Mouse (Mus musculus): ENCODE measurements around the gene Ifitm3. TPM values are rescaled to one million over a fixed set of nuclear protein-coding genes. Genes with fewer than 3 reads are reported as not detected.

The Ifitm3 gene
- total RNA-seq, 1 experiment, result 353 TPM

DNA sequence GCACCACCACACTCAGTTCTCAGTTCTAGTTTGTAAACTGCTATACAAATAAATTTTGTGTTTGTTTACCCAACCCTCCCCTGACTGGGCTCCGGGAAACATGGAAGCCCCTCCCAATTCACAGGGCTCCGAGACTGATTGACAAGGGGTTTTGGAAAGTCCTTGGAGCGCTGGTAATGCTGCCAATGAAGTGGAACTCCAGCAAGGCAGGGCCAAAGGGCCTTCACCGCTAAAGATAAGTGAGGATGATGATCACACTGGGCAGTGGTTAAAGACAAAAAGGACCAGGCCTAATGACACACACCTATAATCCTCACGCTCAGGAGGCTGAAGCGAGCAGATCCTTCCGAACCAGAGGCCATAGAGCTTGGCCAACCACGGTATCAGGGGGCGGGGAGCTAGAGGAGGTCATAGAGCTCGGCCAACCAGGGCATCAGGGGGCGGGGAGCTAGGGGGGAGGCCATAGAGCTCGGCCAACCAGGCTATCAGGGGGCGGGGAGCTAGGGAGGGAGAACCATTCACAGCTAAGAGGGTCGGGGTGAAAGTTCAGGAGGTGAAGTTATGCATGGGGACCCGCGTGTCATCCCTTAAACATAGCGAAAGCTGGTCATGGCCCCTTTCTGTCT, 40.6 kb upstream of the Ifitm3 start:
- TF ChIP-seq CHD2 (IDR thresholded peaks at IDR 0.05; ENCODE audit: low read depth, low read length) (no peak), MAFK (IDR thresholded peaks at IDR 0.05; ENCODE audit: insufficient read depth, low read depth, low read length) (no peak), ZNF384 (IDR thresholded peaks at IDR 0.05; ENCODE audit: low read depth, low read length) (no peak), ZC3H11A (IDR thresholded peaks at IDR 0.05; ENCODE audit: borderline replicate concordance, low read depth, low read length) (no peak), HCFC1 (IDR thresholded peaks at IDR 0.05; ENCODE audit: borderline replicate concordance, insufficient read depth, low read length) (no peak)
- DNase-seq (ENCODE audit: low read depth, low spot score), result peak; percentile 96
- in situ Hi-C loops (cut with MboI; ENCODE audit: low sequenced_read_pairs in 2 of 2, unreplicated experiment in 2 of 2), result loop anchor here (5.0 to 25.0 kb wide), 2 partner anchors 209 to 214 kb away; partner anchors contain the start of genes Odf3 (in 1 of the 2), Scgb1c1 (in 1 of the 2) and Urah (in 1 of the 2)
- H3K4me3 ChIP-seq (ENCODE audit: insufficient read depth in 1 of 2, low read depth in 1 of 2, low read length in 2 of 2, poor library complexity in 1 of 2, severe bottlenecking in 1 of 2), result peak overlapping the region; percentile 57 to 95
- H3K9ac ChIP-seq (ENCODE audit: insufficient read depth, low read depth, low read length, poor library complexity, severe bottlenecking), result peak overlapping the region; percentile 58; the same call in 1 of the 2 replicates
- no peaks in the 10 kb centered on the region for H3K9me3 ChIP-seq (ENCODE audit: control insufficient read depth, insufficient read depth, low read depth, low read length)
- no peak overlapping the region; the same call in 1 of the 2 replicates for H3K27ac ChIP-seq (ENCODE audit: insufficient read depth, low read depth, low read length, poor library complexity, severe bottlenecking)
- peaks cover 5 to 20% of the 10 kb centered on the region in 2 experiments; a peak in 3 of 4 replicates for H3K4me1 ChIP-seq (ENCODE audit: control insufficient read depth in 2 of 2, insufficient read depth in 2 of 2, low read length in 2 of 2, poor library complexity in 1 of 2)
- H3K36me3 ChIP-seq (ENCODE audit: control insufficient read depth, insufficient read depth, low read length, poor library complexity, severe bottlenecking), result no peaks in the 10 kb centered on the region

DNA sequence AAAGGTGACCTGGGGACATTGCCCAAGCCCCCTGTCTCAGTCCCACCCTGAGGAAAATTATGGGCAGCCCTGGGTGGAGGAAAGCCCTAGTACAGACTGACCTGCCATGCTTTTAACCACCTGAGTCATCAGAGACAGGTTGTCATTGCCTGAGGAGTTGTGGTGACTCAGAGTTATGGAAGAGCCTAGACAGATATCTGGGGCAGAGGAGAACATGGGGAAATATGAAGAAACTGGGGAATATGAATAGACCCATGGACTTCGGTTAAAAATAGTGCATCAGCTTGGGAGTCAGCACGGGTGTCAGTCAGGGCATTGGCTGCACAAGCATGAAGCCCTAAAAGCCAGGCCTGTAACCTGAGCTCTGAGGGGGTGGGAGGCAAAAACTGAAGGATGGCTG, 38.8 kb upstream of the Ifitm3 start:
- DNase-seq (ENCODE audit: low read depth, low spot score), result no peak
- Histone ChIP-seq H3K9me3 (ENCODE audit: control insufficient read depth, insufficient read depth, low read depth, low read length) (no peaks in the 10 kb centered on the region), H3K4me3 (ENCODE audit: insufficient read depth in 1 of 2, low read depth in 1 of 2, low read length in 2 of 2, poor library complexity in 1 of 2, severe bottlenecking in 1 of 2) (no peak overlapping the region), H3K9ac (ENCODE audit: insufficient read depth, low read depth, low read length, poor library complexity, severe bottlenecking) (no peak overlapping the region), H3K4me1 (ENCODE audit: control insufficient read depth in 2 of 2, insufficient read depth in 2 of 2, low read length in 2 of 2, poor library complexity in 1 of 2) (peaks cover 6 to 21% of the 10 kb centered on the region in 2 experiments), H3K27ac (ENCODE audit: insufficient read depth, low read depth, low read length, poor library complexity, severe bottlenecking) (no peak overlapping the region), H3K36me3 (ENCODE audit: control insufficient read depth, insufficient read depth, low read length, poor library complexity, severe bottlenecking) (no peaks in the 10 kb centered on the region)
- TF ChIP-seq ZC3H11A (IDR thresholded peaks at IDR 0.05; ENCODE audit: borderline replicate concordance, low read depth, low read length), result no peak
- TF ChIP-seq CHD2 (IDR thresholded peaks at IDR 0.05; ENCODE audit: low read depth, low read length), result no peak
- TF ChIP-seq ZNF384 (IDR thresholded peaks at IDR 0.05; ENCODE audit: low read depth, low read length), result no peak
- TF ChIP-seq MAFK (IDR thresholded peaks at IDR 0.05; ENCODE audit: insufficient read depth, low read depth, low read length), result no peak
- no peak for TF ChIP-seq HCFC1 (IDR thresholded peaks at IDR 0.05; ENCODE audit: borderline replicate concordance, insufficient read depth, low read length)
- in situ Hi-C loops (cut with MboI; ENCODE audit: low sequenced_read_pairs in 2 of 2, unreplicated experiment in 2 of 2), result loop anchor here in 1 of 2 experiments (10.0 kb wide), 1 partner anchor 95 kb away; the partner anchor contains the start of genes Gm45717, Ifitm2 and Ifitm5

DNA sequence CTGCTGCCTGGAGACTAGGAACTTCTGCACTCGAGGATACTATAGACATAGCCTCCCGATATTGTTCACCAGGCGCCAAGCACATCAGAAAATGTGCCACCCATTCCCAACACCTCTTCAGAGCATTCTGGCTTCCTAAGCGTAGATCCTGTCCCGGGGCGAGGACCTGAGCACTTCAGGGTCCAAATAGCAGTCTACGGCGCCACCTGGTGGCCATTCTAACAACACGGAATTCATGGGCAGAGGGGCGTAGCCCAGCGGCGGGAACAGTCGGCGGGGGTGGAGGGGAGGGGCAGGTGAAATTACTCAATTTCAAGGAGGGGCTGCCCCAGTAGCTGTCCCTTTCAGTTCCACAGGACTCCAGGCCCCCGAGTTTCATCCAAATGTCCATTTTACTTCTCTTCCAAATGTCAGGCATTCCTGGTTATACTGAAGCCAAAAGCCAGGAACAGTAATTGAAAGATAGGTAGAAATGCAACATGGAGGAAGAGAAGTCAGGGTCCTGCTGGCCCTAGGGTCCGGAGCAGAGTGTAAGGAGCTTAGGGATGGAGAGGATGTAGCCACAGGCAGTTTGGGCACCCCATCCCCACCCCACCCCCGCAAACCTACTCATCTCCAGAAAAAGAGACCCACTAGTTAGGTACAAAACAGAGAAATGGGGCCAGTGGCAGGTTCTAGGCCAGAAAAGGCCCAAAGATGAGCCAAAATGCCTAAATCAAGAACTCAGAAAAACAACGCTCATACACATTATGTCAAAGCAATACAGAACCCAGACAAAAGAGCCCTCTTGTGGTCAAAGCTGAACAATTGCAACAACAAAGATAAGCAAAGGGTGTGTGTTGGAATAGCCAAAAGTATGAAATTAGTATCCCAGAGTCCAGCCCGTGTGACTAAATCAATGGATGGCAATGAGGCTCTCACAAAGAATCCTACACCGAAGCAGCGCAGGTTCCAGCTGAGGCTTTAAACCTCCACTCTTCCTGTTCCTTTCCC, 38.0 kb upstream of the Ifitm3 start:
- H3K9me3 ChIP-seq (ENCODE audit: control insufficient read depth, insufficient read depth, low read depth, low read length), result no peaks in the 10 kb centered on the region
- TF ChIP-seq HCFC1 (IDR thresholded peaks at IDR 0.05; ENCODE audit: borderline replicate concordance, insufficient read depth, low read length) (no peak; the same call in 1 of the 2 replicates), ZC3H11A (IDR thresholded peaks at IDR 0.05; ENCODE audit: borderline replicate concordance, low read depth, low read length) (peak; percentile 98)
- H3K27ac ChIP-seq (ENCODE audit: insufficient read depth, low read depth, low read length, poor library complexity, severe bottlenecking), result peak overlapping the region; percentile 98
- H3K36me3 ChIP-seq (ENCODE audit: control insufficient read depth, insufficient read depth, low read length, poor library complexity, severe bottlenecking), result no peaks in the 10 kb centered on the region
- peak overlapping the region; percentile 61 to 71 for H3K4me3 ChIP-seq (ENCODE audit: insufficient read depth in 1 of 2, low read depth in 1 of 2, low read length in 2 of 2, poor library complexity in 1 of 2, severe bottlenecking in 1 of 2)
- in situ Hi-C loops (cut with MboI; ENCODE audit: low sequenced_read_pairs in 2 of 2, unreplicated experiment in 2 of 2), result loop anchor here in 1 of 2 experiments (10.0 kb wide), 1 partner anchor 94 kb away; the partner anchor contains the start of genes Gm45717, Ifitm2 and Ifitm5
- H3K4me1 ChIP-seq (ENCODE audit: control insufficient read depth in 2 of 2, insufficient read depth in 2 of 2, low read length in 2 of 2, poor library complexity in 1 of 2), result peaks cover 7 to 22% of the 10 kb centered on the region in 2 experiments
- peak; percentile 98 for DNase-seq (ENCODE audit: low read depth, low spot score)
- peak overlapping the region; percentile 84 for H3K9ac ChIP-seq (ENCODE audit: insufficient read depth, low read depth, low read length, poor library complexity, severe bottlenecking)

DNA sequence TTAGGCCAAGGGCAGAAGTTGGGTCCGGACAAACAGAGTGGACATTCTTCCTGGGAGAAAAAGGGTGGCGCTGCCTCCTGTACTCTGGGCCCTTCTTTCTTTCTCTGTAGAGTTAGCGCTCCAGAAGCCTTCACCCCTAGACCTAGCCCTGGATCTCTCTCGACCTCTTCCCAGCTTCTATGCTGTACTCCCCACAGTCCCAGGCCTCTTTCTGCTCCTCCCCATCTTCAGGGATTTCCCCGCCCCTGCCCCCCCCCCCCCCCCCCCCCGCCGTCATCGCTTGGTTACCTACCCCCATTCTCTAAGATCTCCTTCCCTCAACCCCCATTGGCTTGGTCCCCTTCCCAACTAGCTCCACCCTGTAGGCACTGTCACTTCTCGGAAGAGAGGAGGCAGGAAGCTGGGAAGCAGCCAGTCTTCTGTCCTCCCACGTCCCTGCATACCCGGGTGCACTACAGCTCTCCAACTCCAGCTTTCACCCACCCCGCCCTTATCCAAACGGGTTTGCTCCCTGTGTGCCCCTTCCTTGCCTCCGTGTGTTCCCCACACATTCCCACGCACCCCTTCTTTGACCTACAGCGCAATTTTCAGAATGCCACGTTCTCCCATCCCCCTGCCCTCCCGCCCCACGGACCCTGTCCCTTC, 37.1 kb upstream of the Ifitm3 start:
- peaks cover 7 to 27% of the 10 kb centered on the region in 2 experiments for H3K4me1 ChIP-seq (ENCODE audit: control insufficient read depth in 2 of 2, insufficient read depth in 2 of 2, low read length in 2 of 2, poor library complexity in 1 of 2)
- no peaks in the 10 kb centered on the region for H3K36me3 ChIP-seq (ENCODE audit: control insufficient read depth, insufficient read depth, low read length, poor library complexity, severe bottlenecking)
- H3K27ac ChIP-seq (ENCODE audit: insufficient read depth, low read depth, low read length, poor library complexity, severe bottlenecking), result peak overlapping the region; percentile 98
- no peaks in the 10 kb centered on the region for H3K9me3 ChIP-seq (ENCODE audit: control insufficient read depth, insufficient read depth, low read depth, low read length)
- peak overlapping the region; percentile 84 for H3K9ac ChIP-seq (ENCODE audit: insufficient read depth, low read depth, low read length, poor library complexity, severe bottlenecking)
- no peak for TF ChIP-seq CHD2 (IDR thresholded peaks at IDR 0.05; ENCODE audit: low read depth, low read length)
- TF ChIP-seq HCFC1 (IDR thresholded peaks at IDR 0.05; ENCODE audit: borderline replicate concordance, insufficient read depth, low read length), result no peak
- TF ChIP-seq ZC3H11A (IDR thresholded peaks at IDR 0.05; ENCODE audit: borderline replicate concordance, low read depth, low read length), result no peak
- TF ChIP-seq ZNF384 (IDR thresholded peaks at IDR 0.05; ENCODE audit: low read depth, low read length), result no peak
- no peak for TF ChIP-seq MAFK (IDR thresholded peaks at IDR 0.05; ENCODE audit: insufficient read depth, low read depth, low read length)
- H3K4me3 ChIP-seq (ENCODE audit: insufficient read depth in 1 of 2, low read depth in 1 of 2, low read length in 2 of 2, poor library complexity in 1 of 2, severe bottlenecking in 1 of 2), result peak overlapping the region; percentile 61 to 71
- in situ Hi-C loops (cut with MboI; ENCODE audit: low sequenced_read_pairs in 2 of 2, unreplicated experiment in 2 of 2), result loop anchor here in 1 of 2 experiments (10.0 kb wide), 1 partner anchor 93 kb away; the partner anchor contains the start of genes Gm45717, Ifitm2 and Ifitm5
- DNase-seq (ENCODE audit: low read depth, low spot score), result no peak

Data from ES-E14 (cell line).